Mouse (Mus musculus): ENCODE measurements around the gene Slf2. TPM values are rescaled to one million over a fixed set of nuclear protein-coding genes. Genes with fewer than 3 reads are reported as not detected.

Slf2 gene
- polyA plus RNA-seq, 1 experiment from 2014 or later: 35.5 TPM

- peaks cover 7% of the 10 kb centered on the region for H3K4me1 ChIP-seq (ENCODE audit: control insufficient read depth, insufficient read depth, low read length)
- no peaks in the 10 kb centered on the region for H3K9me3 ChIP-seq (replicated peaks; ENCODE audit: control insufficient read depth, low read length)
- H3K9ac ChIP-seq (ENCODE audit: low read length): no peak overlapping the region
- no peaks in the 10 kb centered on the region for H3K27me3 ChIP-seq (ENCODE audit: control insufficient read depth, insufficient read depth, low read length)
- H3K27ac ChIP-seq (ENCODE audit: low read length): no peak overlapping the region
- no peak overlapping the region for H3K4me2 ChIP-seq (ENCODE audit: low read depth, low read length)
- no peak for ATAC-seq (replicated peaks; ENCODE audit: extremely low read depth, insufficient read depth, low FRiP score)
- H3K4me3 ChIP-seq (ENCODE audit: low read length): no peak overlapping the region
- whole genome bisulfite sequencing: 91% methylated on average over 4 of the region's 4 CpGs
- peaks cover 23% of the 10 kb centered on the region for H3K36me3 ChIP-seq (ENCODE audit: control insufficient read depth, insufficient read depth)
Observed at GRCm38 (mm10) chr19:44984420-44984819, 53.5 kb downstream of the Slf2 start.

GRCm38 (mm10) chr19:44985159-44985988 is 54.4 kb downstream of the Slf2 start:
- 39% methylated on average over 5 of the region's 5 CpGs for WGBS
- no peak overlapping the region for H3K9ac ChIP-seq (ENCODE audit: low read length)
- H3K4me2 ChIP-seq (ENCODE audit: low read depth, low read length): no peak overlapping the region

GRCm38 (mm10) chr19:44987004-44987403 is 56.1 kb downstream of the Slf2 start:
- ATAC-seq (replicated peaks; ENCODE audit: extremely low read depth, insufficient read depth, low FRiP score): no peak
- H3K36me3 ChIP-seq (ENCODE audit: control insufficient read depth, insufficient read depth): peaks cover 6% of the 10 kb centered on the region; the same call in 1 of the 2 replicates
- H3K4me3 ChIP-seq (ENCODE audit: low read length): no peak overlapping the region
- no peak overlapping the region for H3K9ac ChIP-seq (ENCODE audit: low read length)
- 68% methylated on average over 6 of the region's 6 CpGs for WGBS
- no peaks in the 10 kb centered on the region for H3K27me3 ChIP-seq (ENCODE audit: control insufficient read depth, insufficient read depth, low read length)
- H3K27ac ChIP-seq (ENCODE audit: low read length): no peak overlapping the region
- H3K9me3 ChIP-seq (replicated peaks; ENCODE audit: control insufficient read depth, low read length): no peaks in the 10 kb centered on the region
- no peak overlapping the region for H3K4me2 ChIP-seq (ENCODE audit: low read depth, low read length)
- H3K4me1 ChIP-seq (ENCODE audit: control insufficient read depth, insufficient read depth, low read length): peaks cover 14% of the 10 kb centered on the region

More at GRCm38 (mm10) chr19:44985159-44985988, 54.4 kb downstream of the Slf2 start:
- H3K9me3 ChIP-seq (replicated peaks; ENCODE audit: control insufficient read depth, low read length): no peaks in the 10 kb centered on the region
- H3K4me3 ChIP-seq (ENCODE audit: low read length): no peak overlapping the region
- no peak for ATAC-seq (replicated peaks; ENCODE audit: extremely low read depth, insufficient read depth, low FRiP score)
- peaks cover 14% of the 10 kb centered on the region for H3K4me1 ChIP-seq (ENCODE audit: control insufficient read depth, insufficient read depth, low read length)
- H3K27ac ChIP-seq (ENCODE audit: low read length): no peak overlapping the region
- H3K36me3 ChIP-seq (ENCODE audit: control insufficient read depth, insufficient read depth): peaks cover 17% of the 10 kb centered on the region; the same call in 1 of the 2 replicates
- no peaks in the 10 kb centered on the region for H3K27me3 ChIP-seq (ENCODE audit: control insufficient read depth, insufficient read depth, low read length)

GRCm38 (mm10) chr19:44987851-44988250 is 56.9 kb downstream of the Slf2 start:
- H3K27me3 ChIP-seq (ENCODE audit: control insufficient read depth, insufficient read depth, low read length): no peaks in the 10 kb centered on the region
- 0 out of 2 replicates have a peak, but pooled peaks cover 4% of the 10 kb centered on the region for H3K36me3 ChIP-seq (ENCODE audit: control insufficient read depth, insufficient read depth)
- H3K9ac ChIP-seq (ENCODE audit: low read length): no peak overlapping the region
- ATAC-seq (replicated peaks; ENCODE audit: extremely low read depth, insufficient read depth, low FRiP score): no peak
- no peak overlapping the region for H3K4me2 ChIP-seq (ENCODE audit: low read depth, low read length)
- no peak overlapping the region for H3K4me3 ChIP-seq (ENCODE audit: low read length)
- WGBS: 68% methylated on average over 6 of the region's 6 CpGs
- H3K4me1 ChIP-seq (ENCODE audit: control insufficient read depth, insufficient read depth, low read length): peaks cover 14% of the 10 kb centered on the region
- no peaks in the 10 kb centered on the region for H3K9me3 ChIP-seq (replicated peaks; ENCODE audit: control insufficient read depth, low read length)
- no peak overlapping the region for H3K27ac ChIP-seq (ENCODE audit: low read length)

GRCm38 (mm10) chr19:44988321-44988720 is 57.4 kb downstream of the Slf2 start:
- H3K9ac ChIP-seq (ENCODE audit: low read length): peak overlapping the region; percentile 79; the same call in 1 of the 2 replicates
- WGBS: 31% methylated on average over 9 of the region's 9 CpGs
- H3K4me1 ChIP-seq (ENCODE audit: control insufficient read depth, insufficient read depth, low read length): peaks cover 14% of the 10 kb centered on the region

GRCm38 (mm10) chr19:44988831-44989566 is 58.0 kb downstream of the Slf2 start, which contains the start of gene Sema4g:
TSS of gene Sema4g (plus strand) at chr19:44989101.
- Histone ChIP-seq H3K27ac (ENCODE audit: low read length) (no peak within 1 kb of the TSS), H3K36me3 (ENCODE audit: control insufficient read depth, insufficient read depth) (no peaks in the 10 kb centered on the region), H3K27me3 (ENCODE audit: control insufficient read depth, insufficient read depth, low read length) (no peaks in the 10 kb centered on the region), H3K4me3 (ENCODE audit: low read length) (peak within 1 kb of the TSS; percentile 72), H3K9me3 (replicated peaks; ENCODE audit: control insufficient read depth, low read length) (no peaks in the 10 kb centered on the region), H3K4me2 (ENCODE audit: low read depth, low read length) (peak within 1 kb of the TSS; percentile 99), H3K9ac (ENCODE audit: low read length) (peak within 1 kb of the TSS; percentile 79), H3K4me1 (ENCODE audit: control insufficient read depth, insufficient read depth, low read length) (peaks cover 14% of the 10 kb centered on the region)
- under 1% methylated on average over 54 of the region's 58 CpGs for WGBS
- ATAC-seq (replicated peaks; ENCODE audit: extremely low read depth, insufficient read depth, low FRiP score): peak; percentile 51

More at GRCm38 (mm10) chr19:44988321-44988720, 57.4 kb downstream of the Slf2 start:
- H3K27ac ChIP-seq (ENCODE audit: low read length): no peak overlapping the region
- peak overlapping the region; percentile 99 for H3K4me2 ChIP-seq (ENCODE audit: low read depth, low read length)
- peak overlapping the region; percentile 72 for H3K4me3 ChIP-seq (ENCODE audit: low read length)
- ATAC-seq (replicated peaks; ENCODE audit: extremely low read depth, insufficient read depth, low FRiP score): no peak
- H3K36me3 ChIP-seq (ENCODE audit: control insufficient read depth, insufficient read depth): 0 out of 2 replicates have a peak, but pooled peaks cover 1% of the 10 kb centered on the region
- no peaks in the 10 kb centered on the region for H3K27me3 ChIP-seq (ENCODE audit: control insufficient read depth, insufficient read depth, low read length)
- no peaks in the 10 kb centered on the region for H3K9me3 ChIP-seq (replicated peaks; ENCODE audit: control insufficient read depth, low read length)

GRCm38 (mm10) chr19:44989567-44990495 is 58.9 kb downstream of the Slf2 start:
- H3K4me3 ChIP-seq (ENCODE audit: low read length): peak overlapping the region; percentile 72
- ATAC-seq (replicated peaks; ENCODE audit: extremely low read depth, insufficient read depth, low FRiP score): 0 out of 2 replicates have a peak, but pooled peaks have one; percentile 10
- H3K4me2 ChIP-seq (ENCODE audit: low read depth, low read length): peak overlapping the region; percentile 99
- no peaks in the 10 kb centered on the region for H3K36me3 ChIP-seq (ENCODE audit: control insufficient read depth, insufficient read depth)
- 11% methylated on average over 22 of the region's 22 CpGs for WGBS
- peak overlapping the region; percentile 79 for H3K9ac ChIP-seq (ENCODE audit: low read length)
- no peaks in the 10 kb centered on the region for H3K9me3 ChIP-seq (replicated peaks; ENCODE audit: control insufficient read depth, low read length)
- H3K27me3 ChIP-seq (ENCODE audit: control insufficient read depth, insufficient read depth, low read length): no peaks in the 10 kb centered on the region
- peaks cover 14% of the 10 kb centered on the region for H3K4me1 ChIP-seq (ENCODE audit: control insufficient read depth, insufficient read depth, low read length)
- H3K27ac ChIP-seq (ENCODE audit: low read length): no peak overlapping the region

- no peaks in the 10 kb centered on the region for H3K36me3 ChIP-seq (ENCODE audit: control insufficient read depth, insufficient read depth)
- H3K27ac ChIP-seq (ENCODE audit: low read length): no peak overlapping the region
- H3K4me2 ChIP-seq (ENCODE audit: low read depth, low read length): no peak overlapping the region
- H3K9me3 ChIP-seq (replicated peaks; ENCODE audit: control insufficient read depth, low read length): no peaks in the 10 kb centered on the region
- H3K4me3 ChIP-seq (ENCODE audit: low read length): no peak overlapping the region
- no peak for ATAC-seq (replicated peaks; ENCODE audit: extremely low read depth, insufficient read depth, low FRiP score)
- no peaks in the 10 kb centered on the region for H3K27me3 ChIP-seq (ENCODE audit: control insufficient read depth, insufficient read depth, low read length)
- 76% methylated on average over 8 of the region's 8 CpGs for WGBS
- peaks cover 14% of the 10 kb centered on the region for H3K4me1 ChIP-seq (ENCODE audit: control insufficient read depth, insufficient read depth, low read length)
- no peak overlapping the region for H3K9ac ChIP-seq (ENCODE audit: low read length)
Observed at GRCm38 (mm10) chr19:44991031-44991430, 60.1 kb downstream of the Slf2 start.
